Mouse (Mus musculus): ENCODE data around the gene Kdm1b. TPM values are rescaled to one million over a fixed set of nuclear protein-coding genes. Genes with fewer than 3 reads are reported as not detected.

Gene Kdm1b
- polyA plus RNA-seq, 1 experiment from 2014 or later: 14.5 TPM

GRCm38 (mm10) chr13:47037946-47038345 is 5.4 kb upstream of the Kdm1b start:
- Histone ChIP-seq H3K27me3 (replicated peaks; ENCODE audit: low read depth, poor library complexity, severe bottlenecking) (no peaks in the 10 kb centered on the region), H3K4me1 (peaks cover 9% of the 10 kb centered on the region), H3K36me3 (replicated peaks) (0 out of 2 replicates have a peak, but pooled peaks cover 3% of the 10 kb centered on the region), H3K27ac (replicated peaks) (no peak overlapping the region), H3K4me3 (no peak overlapping the region), H3K9me3 (no peaks in the 10 kb centered on the region)
- DNase-seq (ENCODE audit: low spot score): no peak
- WGBS: 83% methylated on average over 6 of the region's 6 CpGs

DNA sequence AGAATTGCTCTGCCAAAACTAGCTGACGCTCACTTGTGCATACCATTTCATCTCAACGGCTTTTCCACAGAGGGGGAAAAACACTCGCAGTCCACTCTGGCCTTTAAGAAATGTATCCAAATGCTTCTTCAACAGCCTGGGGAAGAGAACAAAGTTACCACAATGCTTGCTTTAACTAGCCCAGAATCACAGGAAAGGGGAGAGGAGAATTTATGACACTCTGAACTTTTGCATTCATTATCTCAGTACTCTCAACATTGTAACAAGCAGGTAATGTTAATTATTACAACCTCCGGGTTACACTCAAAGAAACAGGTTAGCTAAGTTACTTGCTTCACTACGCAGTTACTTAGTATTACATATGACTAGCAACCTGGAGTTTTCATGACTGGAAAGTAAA is 3.2 kb upstream of the Kdm1b start:
- Histone ChIP-seq H3K27ac (replicated peaks) (no peak overlapping the region), H3K27me3 (replicated peaks; ENCODE audit: low read depth, poor library complexity, severe bottlenecking) (peaks cover 8% of the 10 kb centered on the region; the same call in 1 of the 2 replicates), H3K4me1 (peaks cover 23% of the 10 kb centered on the region), H3K9me3 (no peaks in the 10 kb centered on the region), H3K36me3 (replicated peaks) (no peaks in the 10 kb centered on the region), H3K4me3 (no peak overlapping the region)
- 94% methylated on average over 5 of the region's 5 CpGs for WGBS
- no peak for DNase-seq (ENCODE audit: low spot score)

GRCm38 (mm10) chr13:47042024-47042633 is 1.2 kb upstream of the Kdm1b start:
- Histone ChIP-seq H3K27me3 (replicated peaks; ENCODE audit: low read depth, poor library complexity, severe bottlenecking) (peaks cover 8% of the 10 kb centered on the region; the same call in 1 of the 2 replicates), H3K4me3 (peak overlapping the region; percentile 73), H3K9me3 (no peaks in the 10 kb centered on the region), H3K36me3 (replicated peaks) (no peaks in the 10 kb centered on the region), H3K4me1 (peaks cover 23% of the 10 kb centered on the region), H3K27ac (replicated peaks) (no peak overlapping the region; the same call in 1 of the 2 replicates)
- 57% methylated on average over 8 of the region's 8 CpGs for WGBS
- no peak for DNase-seq (ENCODE audit: low spot score)

- H3K27ac ChIP-seq (replicated peaks): peak overlapping the region; percentile 81
- peak overlapping the region; percentile 73 for H3K4me3 ChIP-seq
- H3K27me3 ChIP-seq (replicated peaks; ENCODE audit: low read depth, poor library complexity, severe bottlenecking): peaks cover 8% of the 10 kb centered on the region; the same call in 1 of the 2 replicates
- no peaks in the 10 kb centered on the region for H3K9me3 ChIP-seq
- H3K36me3 ChIP-seq (replicated peaks): peaks cover 9% of the 10 kb centered on the region
- H3K4me1 ChIP-seq: peaks cover 23% of the 10 kb centered on the region
- peak; percentile 50 for DNase-seq (ENCODE audit: low spot score)
- WGBS: 2% methylated on average over 45 of the region's 45 CpGs
Measured at GRCm38 (mm10) chr13:47043833-47044616, 726 bp downstream of the Kdm1b start.

DNA sequence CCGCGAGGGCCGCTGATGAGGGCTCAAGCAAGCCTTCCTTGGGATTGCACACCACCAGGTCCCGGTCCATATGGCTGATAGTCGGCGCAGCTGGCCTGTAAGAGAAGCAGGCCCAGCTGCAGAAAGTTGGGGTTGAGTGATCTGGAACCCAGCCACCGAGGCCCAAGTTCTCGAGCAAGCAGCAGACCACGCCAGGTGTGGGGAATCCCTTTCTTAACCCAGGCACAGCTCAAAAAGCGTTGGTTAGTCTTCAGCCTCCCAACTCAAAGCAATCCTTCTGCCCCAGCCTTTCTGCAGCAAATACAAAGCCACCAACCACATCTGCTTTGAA is 1.3 kb downstream of the Kdm1b start, which contains the start of gene Tpmt:
Gene Tpmt, minus strand, starts transcription at position 121 of the 331 bp plus-strand sequence.
- H3K27ac ChIP-seq (replicated peaks): peak within 1 kb of the TSS; percentile 81
- peak within 1 kb of the TSS; percentile 73 for H3K4me3 ChIP-seq
- no peaks in the 10 kb centered on the region for H3K9me3 ChIP-seq
- WGBS: 25% methylated on average over 10 of the region's 10 CpGs
- DNase-seq (ENCODE audit: low spot score): no peak
- peaks cover 14% of the 10 kb centered on the region for H3K36me3 ChIP-seq (replicated peaks)
- H3K27me3 ChIP-seq (replicated peaks; ENCODE audit: low read depth, poor library complexity, severe bottlenecking): peaks cover 8% of the 10 kb centered on the region; the same call in 1 of the 2 replicates
- peaks cover 23% of the 10 kb centered on the region for H3K4me1 ChIP-seq

- no peaks in the 10 kb centered on the region for H3K9me3 ChIP-seq
- no peak overlapping the region for H3K4me3 ChIP-seq
- no peak overlapping the region for H3K27ac ChIP-seq (replicated peaks)
- H3K4me1 ChIP-seq: peaks cover 14% of the 10 kb centered on the region
- peaks cover 8% of the 10 kb centered on the region; the same call in 1 of the 2 replicates for H3K27me3 ChIP-seq (replicated peaks; ENCODE audit: low read depth, poor library complexity, severe bottlenecking)
- peaks cover 47% of the 10 kb centered on the region for H3K36me3 ChIP-seq (replicated peaks)
- WGBS: 93% methylated on average over 4 of the region's 4 CpGs
- no peak for DNase-seq (ENCODE audit: low spot score)
Measured at GRCm38 (mm10) chr13:47047996-47048395, 4.7 kb downstream of the Kdm1b start.

- Histone ChIP-seq H3K27me3 (replicated peaks; ENCODE audit: low read depth, poor library complexity, severe bottlenecking) (no peaks in the 10 kb centered on the region), H3K4me3 (no peak overlapping the region), H3K36me3 (replicated peaks) (peaks cover 63% of the 10 kb centered on the region), H3K4me1 (0 out of 2 replicates have a peak, but pooled peaks cover 3% of the 10 kb centered on the region), H3K27ac (replicated peaks) (no peak overlapping the region), H3K9me3 (no peaks in the 10 kb centered on the region)
- 77% methylated on average over 4 of the region's 4 CpGs for WGBS
- no peak for DNase-seq (ENCODE audit: low spot score)
Measured at GRCm38 (mm10) chr13:47050009-47050408, 6.7 kb downstream of the Kdm1b start.

DNA sequence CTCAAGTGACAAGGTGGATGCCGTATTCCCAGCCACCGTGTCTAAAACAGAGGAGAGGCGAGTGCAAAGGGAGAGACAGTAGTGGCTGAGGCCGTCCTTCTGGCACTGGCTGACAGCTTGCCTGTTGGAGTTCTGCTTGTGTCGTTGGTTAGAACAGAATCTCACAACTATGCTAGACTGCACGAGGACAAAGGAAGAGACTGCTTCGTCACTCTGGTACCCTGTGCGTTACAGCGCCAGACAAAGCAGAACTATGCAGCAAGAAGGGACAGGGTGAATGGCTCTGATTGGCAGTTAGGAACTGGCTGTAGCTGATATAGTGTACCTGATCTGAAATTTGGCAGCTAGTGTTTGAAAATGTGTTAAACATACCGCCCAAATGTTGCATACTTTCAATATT is 10.7 kb downstream of the Kdm1b start:
- Histone ChIP-seq H3K4me1 (0 out of 2 replicates have a peak, but pooled peaks cover 3% of the 10 kb centered on the region), H3K36me3 (replicated peaks) (peaks cover 64% of the 10 kb centered on the region), H3K27me3 (replicated peaks; ENCODE audit: low read depth, poor library complexity, severe bottlenecking) (no peaks in the 10 kb centered on the region), H3K9me3 (no peaks in the 10 kb centered on the region), H3K27ac (replicated peaks) (0 out of 2 replicates have a peak overlapping the region, but pooled peaks have one; percentile 21), H3K4me3 (no peak overlapping the region)
- 71% methylated on average over 10 of the region's 10 CpGs for WGBS
- no peak for DNase-seq (ENCODE audit: low spot score)

- H3K27ac ChIP-seq (replicated peaks): no peak overlapping the region
- peaks cover 54% of the 10 kb centered on the region for H3K36me3 ChIP-seq (replicated peaks)
- no peaks in the 10 kb centered on the region for H3K27me3 ChIP-seq (replicated peaks; ENCODE audit: low read depth, poor library complexity, severe bottlenecking)
Measured at GRCm38 (mm10) chr13:47056126-47056525, 12.8 kb downstream of the Kdm1b start.

GRCm38 (mm10) chr13:47056781-47057180 is 13.5 kb downstream of the Kdm1b start:
- peaks cover 50% of the 10 kb centered on the region for H3K36me3 ChIP-seq (replicated peaks)
- 99% methylated on average over 5 of the region's 5 CpGs for WGBS
- H3K27me3 ChIP-seq (replicated peaks; ENCODE audit: low read depth, poor library complexity, severe bottlenecking): no peaks in the 10 kb centered on the region
- H3K4me3 ChIP-seq: no peak overlapping the region
- H3K4me1 ChIP-seq: 0 out of 2 replicates have a peak, but pooled peaks cover 3% of the 10 kb centered on the region
- H3K27ac ChIP-seq (replicated peaks): no peak overlapping the region
- DNase-seq (ENCODE audit: low spot score): no peak
- H3K9me3 ChIP-seq: no peaks in the 10 kb centered on the region

More at GRCm38 (mm10) chr13:47056126-47056525, 12.8 kb downstream of the Kdm1b start:
- Histone ChIP-seq H3K4me1 (0 out of 2 replicates have a peak, but pooled peaks cover 3% of the 10 kb centered on the region), H3K4me3 (no peak overlapping the region), H3K9me3 (no peaks in the 10 kb centered on the region)
- no peak for DNase-seq (ENCODE audit: low spot score)
- WGBS: 90% methylated on average over 11 of the region's 11 CpGs

GRCm38 (mm10) chr13:47062756-47063155 is 19.5 kb downstream of the Kdm1b start:
- Histone ChIP-seq H3K27me3 (replicated peaks; ENCODE audit: low read depth, poor library complexity, severe bottlenecking) (no peaks in the 10 kb centered on the region), H3K9me3 (no peaks in the 10 kb centered on the region), H3K4me1 (no peaks in the 10 kb centered on the region), H3K27ac (replicated peaks) (no peak overlapping the region), H3K36me3 (replicated peaks) (peaks cover 53% of the 10 kb centered on the region), H3K4me3 (no peak overlapping the region)
- DNase-seq (ENCODE audit: low spot score): no peak
- 93% methylated on average over 17 of the region's 17 CpGs for WGBS

DNA sequence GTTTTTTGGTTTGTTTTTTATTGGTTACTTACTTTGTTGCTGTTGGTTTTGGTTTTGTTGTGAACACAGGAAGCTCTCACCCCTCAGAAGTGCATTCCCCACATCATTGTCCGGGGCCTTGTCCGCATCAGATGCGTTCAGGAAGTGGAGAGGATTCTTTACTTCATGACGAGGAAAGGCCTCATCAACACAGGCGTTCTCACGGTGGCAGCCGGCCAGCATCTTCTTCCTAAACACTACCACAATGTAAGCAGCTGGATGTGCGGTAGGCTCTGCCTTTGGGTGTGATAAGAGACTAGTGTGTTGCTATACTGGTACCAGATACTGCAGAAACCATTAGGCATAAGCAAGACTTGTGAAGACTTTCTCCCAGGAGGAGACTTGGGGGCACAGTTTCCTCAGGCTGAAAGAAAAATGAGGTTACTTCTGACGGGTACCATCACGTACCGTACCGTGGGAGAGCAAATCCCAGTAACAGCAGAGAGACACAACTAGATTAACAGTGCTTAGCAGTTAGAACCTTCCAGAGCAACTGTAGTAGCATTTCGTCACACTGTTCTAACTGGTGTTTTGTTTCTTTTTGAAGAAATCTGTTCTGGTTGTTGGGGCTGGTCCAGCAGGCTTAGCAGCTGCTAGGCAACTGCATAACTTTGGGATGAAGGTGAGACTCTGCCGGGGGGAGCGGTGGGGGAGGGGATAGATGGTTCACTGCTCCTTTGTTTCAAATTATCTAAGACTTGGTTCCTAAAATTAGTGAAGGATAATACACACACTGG is 20.9 kb downstream of the Kdm1b start:
- no peak for DNase-seq (ENCODE audit: low spot score)
- H3K27ac ChIP-seq (replicated peaks): no peak overlapping the region
- peaks cover 57% of the 10 kb centered on the region for H3K36me3 ChIP-seq (replicated peaks)
- no peak overlapping the region for H3K4me3 ChIP-seq
- no peaks in the 10 kb centered on the region for H3K4me1 ChIP-seq
- 89% methylated on average over 15 of the region's 15 CpGs for WGBS
- no peaks in the 10 kb centered on the region for H3K27me3 ChIP-seq (replicated peaks; ENCODE audit: low read depth, poor library complexity, severe bottlenecking)
- H3K9me3 ChIP-seq: no peaks in the 10 kb centered on the region
